17 mouse cellular contexts compared by ENCODE assay signal in genomic region chr10:83076816-83077215, GRCm38 (mm10).
A peak's percentile ranks its signal among the peaks of the same experiment; 100 is the strongest.
DNase-seq lines count a peak whose midpoint lies in the region; ATAC-seq lines count a peak whose summit lies in the region.
"Had no signal": no experiment of that assay in that cellular context is flagged by ENCODE, and none has a peak within 500 bp of the region (broad histone marks: within the 10 kb centered on the region; RNA-seq: fewer than 3 reads in every experiment).

No protein-coding gene starts in this region.

- DNase-seq in cerebellum, adult 11-12 months = peak; percentile 11
- DNase-seq in cerebellum, postnatal 4 days (ENCODE audit: low spot score in 2 of 2) = no peak
- DNase-seq in brain, adult 2 months (ENCODE audit: low read depth, low spot score) = peak; percentile 36
- DNase-seq in cerebellum, adult 9-11 months = peak; percentile 18
- peak; percentile 35 to 54 for DNase-seq in cerebellum, postnatal 14 days
- no peak for DNase-seq in frontal cortex, adult 2 months (ENCODE audit: extremely low spot score in 1 of 2, low spot score in 1 of 2)
- DNase-seq in adrenal gland, adult 8-10 months = no peak
- DNase-seq: adrenal gland, adult 2 months; adrenal gland, postnatal 14 days; adrenal gland, postnatal 36 days; embryo, embryonic 11 days; forebrain, postnatal 0 days; gastrocnemius, adult 2 months; gastrocnemius, postnatal 10 days had no signal

- ATAC-seq in erythroid progenitor cell, adult 5-6 weeks (replicated peaks; ENCODE audit: low FRiP score, poor library complexity, severe bottlenecking) = no peak
- ATAC-seq: forebrain, embryonic 13.5 days; forebrain, embryonic 15.5 days; forebrain, postnatal 0 days had no signal

Comparison
In these comparisons a context has a peak if more than half of its experiments do, and no peak if none do; other contexts are left out.
1. DNase-seq: peak in cerebellum, adult 11-12 months (single experiment), brain, adult 2 months (single experiment), cerebellum, adult 9-11 months (single experiment) and cerebellum, postnatal 14 days (2 of 2); none in cerebellum, postnatal 4 days (0 of 2), frontal cortex, adult 2 months (0 of 2) and adrenal gland, adult 8-10 months (single experiment).